Mouse (Mus musculus) layer of hippocampus, postnatal 10 days (tissue): ENCODE measurements at regions not wholly inside any gene's neighbourhood (a gene's known extent, or its start where the extent isn't known, plus 50 kb on each side); places are given as distances from the start of the nearest gene placed in this dataset.

Experiments used
- DNase-seq, 2 experiments: peaks; one replicate each; pipeline ENCODE4 v3.0.0; 2021; ENCODE audit warnings: low spot score in 2 of 2

DNA sequence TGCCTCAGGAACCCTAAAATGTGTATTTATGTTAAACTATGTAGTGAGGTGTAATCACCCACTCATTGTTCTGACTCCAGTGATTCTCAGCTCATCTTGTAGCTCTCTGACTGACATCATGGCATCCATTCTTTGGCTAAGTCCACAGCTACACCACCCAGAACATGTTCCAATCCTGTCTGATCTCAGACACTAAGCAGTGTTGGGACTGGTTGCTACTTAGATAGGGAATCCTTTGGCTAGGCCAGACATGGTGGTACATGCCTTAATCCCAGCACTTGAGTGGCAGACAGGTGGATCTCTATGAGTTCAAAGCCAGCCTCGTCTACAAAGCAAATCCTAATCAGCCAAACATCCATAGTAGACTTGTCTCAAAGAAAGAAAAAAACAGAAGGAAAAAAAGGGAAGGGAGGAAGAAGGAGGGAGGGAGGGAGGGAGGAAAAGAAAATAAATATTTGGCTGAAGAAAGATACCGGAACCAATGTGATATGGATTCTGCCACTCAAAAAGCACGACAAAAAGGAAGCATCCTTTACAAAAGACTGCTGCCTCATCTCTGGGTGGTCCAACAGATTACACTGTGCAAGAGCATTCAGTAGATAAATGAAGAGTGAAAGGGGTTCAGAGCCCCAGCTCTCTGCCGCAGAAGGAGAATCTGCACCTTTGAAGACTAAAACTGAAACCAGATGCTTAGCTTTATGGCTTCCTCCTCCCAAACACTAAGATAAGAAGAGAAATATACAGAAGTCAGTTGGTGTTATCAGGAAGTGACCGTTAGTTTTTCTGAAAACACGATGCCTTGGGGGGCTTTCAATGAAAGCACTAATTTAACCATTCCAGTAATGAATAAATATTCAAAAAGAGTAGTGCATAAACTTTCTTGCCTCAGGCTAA lies 51.5 kb upstream of the Med13 start:
- DNase-seq, result no peak

GRCm38 (mm10) chr11:86409580-86409947 lies 52.2 kb upstream of the Med13 start:
- no peak for DNase-seq

DNA sequence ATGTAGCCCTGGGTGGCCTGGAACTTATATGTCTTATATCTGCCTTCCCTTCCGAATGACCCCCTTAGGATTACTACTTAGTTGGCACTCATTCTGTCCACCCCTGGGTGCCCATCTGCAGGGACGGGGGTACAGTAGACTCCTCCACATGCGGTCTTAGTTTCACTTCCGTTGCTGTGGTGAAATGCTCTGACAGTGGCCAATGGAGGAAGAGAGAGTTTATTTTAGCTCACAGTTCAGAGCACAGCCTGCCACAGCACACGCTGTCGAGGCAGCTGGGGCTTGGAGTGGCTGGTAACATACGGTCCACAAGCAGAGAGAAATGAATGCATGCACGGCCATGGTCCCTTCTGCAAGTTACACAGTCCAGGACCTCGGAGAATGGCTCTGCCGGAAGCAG lies 53.1 kb upstream of the Med13 start:
- DNase-seq, result no peak

GRCm38 (mm10) chr11:86412772-86413390 lies 55.5 kb upstream of the Med13 start:
- DNase-seq, result peak; percentile 13 to 21

GRCm38 (mm10) chr11:86416471-86416870 lies 59.1 kb upstream of the Med13 start:
- DNase-seq, result no peak

DNA sequence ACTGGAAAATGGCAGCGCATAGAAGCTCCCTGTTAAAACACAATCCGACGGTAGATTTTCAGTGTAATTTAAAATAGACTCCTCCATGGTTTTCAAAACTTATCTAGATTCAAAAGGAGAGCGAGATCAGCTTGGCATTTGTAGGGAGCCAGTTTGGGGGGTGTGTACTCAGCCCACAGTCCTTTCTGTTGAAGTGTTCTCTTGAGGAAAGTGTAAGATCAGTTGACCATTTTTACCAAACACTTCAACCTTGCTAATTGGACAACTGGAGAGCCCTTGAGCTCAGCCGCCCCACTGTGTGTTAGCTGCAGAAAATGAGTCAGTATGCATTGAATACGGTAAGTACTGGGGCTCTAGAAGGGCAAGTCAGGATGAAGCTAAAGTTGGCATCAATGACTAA lies 59.8 kb upstream of the Med13 start:
- DNase-seq, result no peak

GRCm38 (mm10) chr11:86419810-86420483 lies 62.5 kb upstream of the Med13 start:
- DNase-seq, result no peak

GRCm38 (mm10) chr11:86428926-86429325 lies 55.5 kb upstream of the Rnft1 start:
- DNase-seq, result no peak

GRCm38 (mm10) chr11:86430287-86430686 lies 54.2 kb upstream of the Rnft1 start:
- DNase-seq, result no peak

GRCm38 (mm10) chr11:86431550-86431949 lies 52.9 kb upstream of the Rnft1 start:
- DNase-seq, result no peak

- no peak for DNase-seq
These were observed 50.4 kb upstream of the Rnft1 start for GRCm38 (mm10) chr11:86434106-86434505.
